Mouse (Mus musculus) ES-E14 (cell line): ENCODE measurements at regions not wholly inside any gene's neighbourhood (a gene's known extent, or its start where the extent isn't known, plus 50 kb on each side); places are given as distances from the start of the nearest gene placed in this dataset.

Experiments
- DNase-seq: peaks from one replicate; pipeline ENCODE4 v3.0.0-alpha.2; 2013; ENCODE audit warnings: low read depth, low spot score
- H3K27ac ChIP-seq: 2 replicates; pipeline ENCODE4 v1.5.1; 2012; ENCODE audit warnings: low read depth, mild to moderate bottlenecking, low read length, moderate library complexity, mixed read lengths; ENCODE audit not compliant: poor library complexity, insufficient read depth, severe bottlenecking
- H3K36me3 ChIP-seq: 2 replicates; pipeline ENCODE4 v1.6.1; 2012; ENCODE audit warnings: mild to moderate bottlenecking, low read length, moderate library complexity, mixed read lengths; ENCODE audit not compliant: control insufficient read depth, poor library complexity, insufficient read depth, severe bottlenecking
- H3K4me1 ChIP-seq, 2 experiments: fragments of 150-350 bp in 1 of 2; sonication (generic) in 1 of 2; 2 replicates each; pipeline ENCODE4 v1.6.1; 2012; ENCODE audit warnings: low read length in 2 of 2, mild to moderate bottlenecking in 1 of 2, mixed read lengths in 1 of 2; ENCODE audit not compliant: control insufficient read depth in 2 of 2, insufficient read depth in 2 of 2, poor library complexity in 1 of 2
- H3K4me3 ChIP-seq, 2 experiments: fragments of 150-350 bp in 1 of 2; sonication (generic) in 1 of 2; 2 replicates each; pipeline ENCODE4 v1.5.1; 2012; ENCODE audit warnings: low read length in 2 of 2, low read depth in 1 of 2, mild to moderate bottlenecking in 1 of 2, mixed read lengths in 1 of 2; ENCODE audit not compliant: insufficient read depth in 1 of 2, poor library complexity in 1 of 2, severe bottlenecking in 1 of 2
- H3K9ac ChIP-seq: 2 replicates; pipeline ENCODE4 v1.6.1; 2012; ENCODE audit warnings: low read depth, mild to moderate bottlenecking, low read length, mixed read lengths; ENCODE audit not compliant: poor library complexity, insufficient read depth, severe bottlenecking
- H3K9me3 ChIP-seq: fragments of 150-350 bp; sonication (generic); 2 replicates; pipeline ENCODE4 v1.6.1; 2012; ENCODE audit warnings: low read depth, mild to moderate bottlenecking, low read length; ENCODE audit not compliant: control insufficient read depth, insufficient read depth
- CHD2 ChIP-seq: IDR thresholded peaks from 2 replicates; pipeline ENCODE4 v1.6.1; 2014; ENCODE audit warnings: mild to moderate bottlenecking, low read depth, low read length, inconsistent platforms
- HCFC1 ChIP-seq: IDR thresholded peaks from 2 replicates; pipeline ENCODE4 v1.6.1; 2012; ENCODE audit warnings: low read length, inconsistent platforms, borderline replicate concordance; ENCODE audit not compliant: insufficient read depth
- MAFK ChIP-seq: IDR thresholded peaks from 2 replicates; pipeline ENCODE4 v1.6.1; 2014; ENCODE audit warnings: mild to moderate bottlenecking, low read depth, low read length, inconsistent platforms; ENCODE audit not compliant: insufficient read depth
- ZC3H11A ChIP-seq: IDR thresholded peaks from 2 replicates; pipeline ENCODE4 v1.6.1; 2012; ENCODE audit warnings: low read depth, mild to moderate bottlenecking, inconsistent platforms, low read length, borderline replicate concordance
- ZNF384 ChIP-seq: IDR thresholded peaks from 2 replicates; pipeline ENCODE4 v1.6.1; 2012; ENCODE audit warnings: low read depth, low read length, inconsistent platforms
- in situ Hi-C, 2 experiments: fragments of 600-800 bp; cut with MboI; formaldehyde crosslinking; loops; one replicate each; pipeline ENCODE4 v1.15.1; 2025; ENCODE audit warnings: low sequenced_read_pairs in 2 of 2, inconsistent platforms in 1 of 2; ENCODE audit not compliant: unreplicated experiment in 2 of 2

DNA sequence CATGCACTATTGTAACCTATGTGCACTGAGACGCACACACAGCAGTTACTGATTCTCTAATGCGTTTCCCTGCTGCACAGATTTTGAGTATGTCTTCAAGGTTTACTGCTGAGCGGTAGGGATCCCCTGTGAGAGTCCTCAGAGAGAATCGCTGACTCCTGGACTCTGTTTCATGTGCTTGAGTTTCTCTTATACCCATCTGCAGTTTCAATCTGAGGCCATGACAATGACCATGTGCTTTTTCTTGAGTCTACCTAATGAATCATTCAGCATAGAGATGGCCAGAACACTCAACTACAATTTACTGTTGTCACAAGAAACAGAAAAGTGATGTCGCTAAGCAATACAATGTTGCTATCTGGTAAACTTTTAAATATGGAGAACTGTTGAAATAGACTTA is 110.8 kb upstream of the Gm5148 start:
- Histone ChIP-seq H3K27ac (no peak overlapping the region), H3K4me1 (no peaks in the 10 kb centered on the region), H3K4me3 (no peak overlapping the region), H3K9ac (no peak overlapping the region), H3K9me3 (no peaks in the 10 kb centered on the region), H3K36me3 (no peaks in the 10 kb centered on the region)
- no peak for DNase-seq
- in situ Hi-C loops = no loop called here
- TF ChIP-seq CHD2 = no peak
- no peak for TF ChIP-seq ZC3H11A
- no peak for TF ChIP-seq ZNF384
- TF ChIP-seq MAFK = no peak
- no peak for TF ChIP-seq HCFC1

DNA sequence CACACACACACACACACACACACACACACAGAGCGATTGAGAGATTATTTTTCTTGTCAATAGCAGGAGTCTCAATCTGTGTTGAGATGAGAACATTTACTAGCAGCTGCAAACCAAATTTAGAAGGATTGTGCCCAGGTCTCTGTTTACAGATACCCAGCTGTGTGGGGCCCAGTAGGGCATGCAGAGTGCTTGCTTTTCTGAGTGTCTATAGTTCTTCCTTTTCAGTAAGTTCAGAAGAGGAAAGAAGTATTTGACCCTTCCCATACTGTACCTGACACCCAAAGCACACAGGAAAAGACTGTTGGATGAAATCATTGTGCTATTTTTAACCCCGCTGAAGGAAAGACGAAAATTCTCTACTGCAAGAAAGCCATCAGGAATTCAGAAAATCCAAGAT is 110.3 kb upstream of the Gm5148 start:
- TF ChIP-seq ZNF384 = no peak
- TF ChIP-seq HCFC1 = no peak
- no peak for TF ChIP-seq ZC3H11A
- no peak for TF ChIP-seq MAFK
- TF ChIP-seq CHD2 = no peak
- Histone ChIP-seq H3K27ac (no peak overlapping the region), H3K4me3 (no peak overlapping the region), H3K4me1 (no peaks in the 10 kb centered on the region), H3K36me3 (no peaks in the 10 kb centered on the region), H3K9ac (no peak overlapping the region), H3K9me3 (no peaks in the 10 kb centered on the region)
- DNase-seq = no peak
- in situ Hi-C loops = no loop called here

DNA sequence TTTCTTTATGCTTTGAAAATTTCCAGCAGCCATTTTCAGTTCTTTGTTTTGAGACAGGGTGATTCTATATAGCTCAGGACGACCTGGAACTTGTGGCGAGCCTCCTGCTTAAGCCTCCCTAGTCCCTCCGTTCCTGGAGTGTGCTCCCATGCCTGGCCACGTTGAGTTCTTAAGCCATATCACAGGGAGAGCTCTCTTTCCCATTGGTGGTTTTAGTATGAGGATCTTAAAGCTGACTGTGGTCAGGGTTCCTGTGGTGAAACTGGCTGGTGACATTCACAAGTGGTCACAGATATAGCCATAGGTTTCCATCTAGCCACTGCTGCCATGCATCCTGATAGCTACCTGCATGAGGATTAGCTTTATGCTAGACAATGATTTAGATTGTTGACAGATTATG is 109.1 kb upstream of the Gm5148 start:
- no peak overlapping the region for H3K4me3 ChIP-seq
- H3K9ac ChIP-seq = no peak overlapping the region
- no peaks in the 10 kb centered on the region for H3K4me1 ChIP-seq
- no peak overlapping the region for H3K27ac ChIP-seq
- no peak for TF ChIP-seq CHD2
- TF ChIP-seq MAFK = no peak
- no peak for TF ChIP-seq HCFC1
- TF ChIP-seq ZNF384 = no peak
- no peak for TF ChIP-seq ZC3H11A
- H3K9me3 ChIP-seq = no peaks in the 10 kb centered on the region
- in situ Hi-C loops = no loop called here
- no peaks in the 10 kb centered on the region for H3K36me3 ChIP-seq
- no peak for DNase-seq

DNA sequence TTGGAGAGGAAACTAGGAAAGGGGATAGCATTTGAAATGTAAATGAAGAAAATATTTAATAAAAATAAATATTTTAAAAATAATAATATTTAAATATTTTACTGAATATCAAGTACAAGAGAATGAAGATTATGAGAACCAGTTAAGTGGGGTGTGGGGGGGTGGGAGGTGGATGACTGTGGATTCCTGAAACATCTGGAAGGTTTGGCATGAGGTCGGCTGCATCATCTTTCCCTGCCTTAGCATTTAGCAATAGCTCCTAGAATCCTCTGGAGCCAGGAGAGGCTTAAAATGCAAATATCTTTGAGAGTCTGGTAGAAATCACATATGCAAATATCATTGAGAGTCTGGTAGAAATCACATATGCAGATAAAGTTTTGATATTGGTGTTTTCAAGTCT is 103.3 kb upstream of the Gm5148 start:
- Histone ChIP-seq H3K9me3 (no peaks in the 10 kb centered on the region), H3K4me3 (no peak overlapping the region), H3K4me1 (no peaks in the 10 kb centered on the region), H3K36me3 (no peaks in the 10 kb centered on the region), H3K27ac (no peak overlapping the region), H3K9ac (no peak overlapping the region)
- no peak for TF ChIP-seq CHD2
- TF ChIP-seq HCFC1 = no peak
- TF ChIP-seq MAFK = no peak
- no peak for TF ChIP-seq ZNF384
- TF ChIP-seq ZC3H11A = no peak
- in situ Hi-C loops = no loop called here
- DNase-seq = no peak

DNA sequence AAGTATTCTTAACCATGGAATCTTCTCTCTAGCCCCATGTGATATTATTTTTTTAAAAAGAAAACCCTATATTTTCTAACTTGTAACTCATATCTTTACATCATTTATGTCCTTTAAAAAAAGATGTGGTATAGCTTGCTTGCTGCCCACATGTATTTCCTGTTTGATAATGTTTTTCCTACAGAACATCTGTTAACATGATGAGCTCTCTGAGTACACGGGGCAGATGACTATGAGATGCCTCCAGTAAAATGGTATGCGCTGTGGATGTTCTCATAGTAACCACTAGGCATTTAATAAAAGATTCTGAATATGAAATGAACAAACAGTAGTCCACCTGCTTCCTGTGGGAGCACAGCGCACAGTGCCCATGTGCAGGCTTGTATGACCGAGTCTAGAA is 101.3 kb upstream of the Gm5148 start:
- Histone ChIP-seq H3K27ac (no peak overlapping the region), H3K4me3 (no peak overlapping the region), H3K36me3 (no peaks in the 10 kb centered on the region), H3K4me1 (no peaks in the 10 kb centered on the region), H3K9ac (no peak overlapping the region), H3K9me3 (no peaks in the 10 kb centered on the region)
- in situ Hi-C loops = no loop called here
- DNase-seq = no peak
- TF ChIP-seq ZNF384 = no peak
- no peak for TF ChIP-seq MAFK
- no peak for TF ChIP-seq HCFC1
- no peak for TF ChIP-seq ZC3H11A
- no peak for TF ChIP-seq CHD2
